Mouse (Mus musculus) layer of hippocampus, adult 2 months (tissue): ENCODE data around the gene Ccdc3. TPM values are rescaled to one million over a fixed set of nuclear protein-coding genes. Genes with fewer than 3 reads are reported as not detected.

Source experiments
- DNase-seq, 2 experiments: peaks; one replicate each; pipeline ENCODE4 v3.0.0; 2022; ENCODE audit warnings: low spot score in 2 of 2
- H3K27ac ChIP-seq: fragments of 200-600 bp; 2 replicates; pipeline ENCODE4 v1.8.1; 2022
- H3K4me3 ChIP-seq: fragments of 200-600 bp; 2 replicates; pipeline ENCODE4 v1.8.1; 2022; ENCODE audit warnings: mild to moderate bottlenecking
- CTCF ChIP-seq: fragments of 200-600 bp; conservative IDR thresholded peaks from 2 replicates; pipeline ENCODE4 v1.8.1; 2022; ENCODE audit warnings: antibody characterized with exemption, mild to moderate bottlenecking, moderate library complexity
- total RNA-seq, 2 experiments: library from RNA; stranded (reverse); gene quantifications; 2 replicates each; pipeline ENCODE4 v1.2.3; 2021

Gene Ccdc3
- total RNA-seq, 2 experiments from 2014 or later: 10.0 to 12.6 TPM

- peak; percentile 84 to 91 for DNase-seq
- TF ChIP-seq CTCF: peak; percentile 79
- H3K4me3 ChIP-seq: no peak overlapping the region; the same call in 1 of the 2 replicates
- peak overlapping the region; percentile 57; the same call in 1 of the 2 replicates for H3K27ac ChIP-seq
Measured at GRCm38 (mm10) chr2:5249969-5250368, 112.4 kb downstream of the Ccdc3 start.

- H3K4me3 ChIP-seq: no peak overlapping the region
- no peak for TF ChIP-seq CTCF
- DNase-seq: no peak
- H3K27ac ChIP-seq: no peak overlapping the region
Measured at GRCm38 (mm10) chr2:5258250-5258649, 120.7 kb downstream of the Ccdc3 start.

DNA sequence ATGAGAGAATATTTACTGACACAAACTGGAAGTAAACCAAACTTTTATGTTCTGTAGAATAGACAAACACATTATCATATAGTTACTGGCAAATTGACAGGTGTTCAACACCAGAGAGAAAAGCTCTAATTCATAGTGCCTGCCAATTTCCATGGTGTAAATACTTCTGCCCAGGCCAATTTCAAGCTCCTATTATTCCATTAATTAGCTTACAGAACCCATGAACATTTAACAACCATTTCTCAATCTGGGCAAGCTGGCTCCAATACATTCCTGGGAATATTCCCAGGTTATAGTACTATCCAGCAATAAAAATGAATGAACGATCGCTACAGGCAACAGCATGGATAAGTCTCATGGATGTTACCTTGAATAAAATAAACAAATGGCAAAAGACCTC, 124.7 kb downstream of the Ccdc3 start:
- TF ChIP-seq CTCF: no peak
- no peak overlapping the region for H3K27ac ChIP-seq
- DNase-seq: no peak
- H3K4me3 ChIP-seq: no peak overlapping the region

DNA sequence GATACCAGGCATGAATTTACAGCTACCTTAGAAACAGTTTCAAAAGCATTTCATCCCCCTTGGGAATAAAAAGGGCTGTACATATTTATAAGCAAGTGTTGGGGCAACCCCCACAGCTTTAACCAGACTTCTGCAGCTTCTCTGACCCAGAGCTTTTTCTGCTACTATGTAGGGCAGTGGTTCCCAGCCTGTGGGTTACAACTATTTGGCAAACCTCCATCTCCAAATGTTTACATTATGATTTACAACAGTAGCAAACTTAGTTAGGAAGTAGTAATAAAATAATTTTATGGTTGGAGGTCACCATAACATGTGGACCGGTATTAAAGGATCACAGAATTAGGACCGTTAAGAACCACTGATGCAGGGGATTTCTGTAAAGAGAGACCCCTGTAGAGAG, 130.4 kb downstream of the Ccdc3 start:
- no peak overlapping the region for H3K4me3 ChIP-seq
- TF ChIP-seq CTCF: no peak
- H3K27ac ChIP-seq: no peak overlapping the region
- no peak for DNase-seq

Other genes starting within 250 kb of the Ccdc3 start
- gene Phyh, start 218.8 kb upstream of the Ccdc3 start, total RNA-seq: 10 to 100 TPM; 90.9 to 91.1 TPM
- gene Ucma, start 161.7 kb upstream of the Ccdc3 start, total RNA-seq: 1 to 10 TPM; 1.8 to 4.0 TPM
- 1 to 10 TPM; 1.1 to 2.0 TPM for gene Mcm10, start 125.0 kb upstream of the Ccdc3 start, total RNA-seq
- 10 to 100 TPM; 13.5 to 14.1 TPM for gene Optn, start 73.7 kb upstream of the Ccdc3 start, total RNA-seq